Mouse (Mus musculus): ENCODE results near the gene Rnf186. TPM values are rescaled to one million over a fixed set of nuclear protein-coding genes. Genes with fewer than 3 reads are reported as not detected.

The Rnf186 gene
- not detected for polyA plus RNA-seq (2017; shearing (Covaris generic))

DNA sequence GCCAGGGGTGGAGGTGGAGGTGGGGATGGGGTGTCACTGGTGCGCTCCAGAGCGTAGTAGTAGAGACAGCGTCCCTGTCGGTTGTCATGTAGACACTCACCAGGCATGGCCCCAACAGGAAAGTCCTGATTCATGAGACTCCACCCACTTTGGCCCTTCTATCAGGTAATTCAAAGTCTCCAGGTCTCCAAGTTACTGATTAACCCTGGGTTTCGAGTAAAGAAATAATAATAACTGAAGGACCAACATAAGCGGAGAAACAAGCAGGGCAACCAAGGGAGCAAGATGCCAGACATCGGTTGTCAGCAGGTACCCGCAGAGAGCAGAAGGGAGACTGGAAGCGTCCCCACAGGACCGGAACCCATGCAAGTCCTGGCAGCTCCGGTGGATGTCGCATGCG lies at the start of gene Rnf186:
TSS of gene Rnf186 (plus strand) at position 247 of the 400 bp plus-strand sequence.

DNA sequence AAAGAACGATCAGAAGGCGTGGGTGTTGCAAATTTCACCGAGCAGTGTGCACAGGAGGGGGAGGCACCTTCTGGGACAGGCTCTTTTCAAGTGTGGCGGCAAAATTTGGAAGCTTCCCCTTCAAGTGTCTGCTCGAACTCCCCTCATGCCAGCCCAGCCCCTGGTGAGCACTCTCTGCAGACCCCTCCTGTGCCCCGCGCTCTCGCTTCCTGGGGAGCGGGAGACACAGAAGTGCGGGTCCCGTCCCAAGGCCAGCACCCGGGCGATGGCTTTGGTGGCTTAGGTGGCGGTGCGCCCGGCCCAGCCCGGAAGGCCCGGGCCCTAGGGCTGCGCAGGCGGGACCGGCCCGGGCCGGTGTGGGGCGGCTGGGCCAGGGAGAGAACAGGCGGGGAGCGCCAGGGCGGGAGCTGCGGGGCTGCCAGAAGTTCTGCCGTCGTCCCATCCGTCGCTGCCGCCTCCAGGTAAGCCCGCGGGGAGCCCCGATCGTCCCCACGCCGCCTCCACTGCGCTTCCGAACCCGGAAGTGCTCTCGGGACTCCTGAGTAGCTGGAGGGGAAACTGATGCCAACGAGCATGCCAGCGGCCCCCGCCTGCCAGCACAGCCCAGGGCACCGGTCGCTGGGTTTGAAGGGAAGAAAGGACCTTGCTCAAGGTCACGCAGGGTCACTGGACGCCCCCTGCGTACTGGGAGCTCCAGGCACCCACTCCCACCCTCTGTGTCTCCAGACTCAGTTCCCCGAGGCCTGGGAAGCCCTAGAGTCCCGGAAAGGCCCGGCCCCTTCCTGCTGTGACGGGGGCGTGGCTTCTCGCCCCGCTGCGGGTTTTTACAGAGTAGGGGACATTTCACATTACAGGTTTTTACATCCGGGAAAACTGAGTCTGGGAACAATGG lies 6.2 kb downstream of the Rnf186 start, which contains the start of gene Tmco4:
TSS of gene Tmco4 (plus strand) at position 62 of the 892 bp plus-strand sequence.

Other genes with a start within 250 kb of the Rnf186 start
- gene Pla2g2c, start 242.3 kb upstream of the Rnf186 start, polyA plus RNA-seq (2017; shearing (Covaris generic)), result not detected
- gene Ubxn10, start 229.9 kb upstream of the Rnf186 start, polyA plus RNA-seq (2017; shearing (Covaris generic)), result 0.33 TPM
- 0.15 TPM for gene Pla2g2f, start 209.5 kb upstream of the Rnf186 start, polyA plus RNA-seq (2017; shearing (Covaris generic))
- 1.3 TPM for gene Pla2g2d, start 191.4 kb upstream of the Rnf186 start, polyA plus RNA-seq (2017; shearing (Covaris generic))
- gene Pla2g5, start 103.6 kb upstream of the Rnf186 start, polyA plus RNA-seq (2017; shearing (Covaris generic)), result not detected
- not detected for gene Gm13030, start 93.1 kb upstream of the Rnf186 start, polyA plus RNA-seq (2017; shearing (Covaris generic))
- gene Pla2g2e, start 89.2 kb upstream of the Rnf186 start, polyA plus RNA-seq (2017; shearing (Covaris generic)), result not detected
- 0.32 TPM for gene Otud3, start 53.2 kb upstream of the Rnf186 start, polyA plus RNA-seq (2017; shearing (Covaris generic))
- 39.6 TPM for gene Tmco4, start 5.8 kb downstream of the Rnf186 start, polyA plus RNA-seq (2017; shearing (Covaris generic))
- not detected for gene Htr6, start 108.5 kb downstream of the Rnf186 start, polyA plus RNA-seq (2017; shearing (Covaris generic))
- 0.76 TPM for gene Nbl1, start 125.9 kb downstream of the Rnf186 start, polyA plus RNA-seq (2017; shearing (Covaris generic))
- 438 TPM for gene Minos1, start 164.0 kb downstream of the Rnf186 start, polyA plus RNA-seq (2017; shearing (Covaris generic))
- gene Capzb, start 225.8 kb downstream of the Rnf186 start, polyA plus RNA-seq (2017; shearing (Covaris generic)), result 710 TPM